Mouse (Mus musculus) liver, embryonic 14.5 days (tissue): ENCODE measurements around the gene Dtl.
A peak's percentile ranks its signal among the peaks of the same experiment; 100 is the strongest.

Experiments
- CTCF ChIP-seq: IDR thresholded peaks from 2 replicates; pipeline ENCODE4 v1.5.1; 2016; ENCODE audit warnings: antibody characterized with exemption, low read depth, control low read depth
- EP300 ChIP-seq: IDR thresholded peaks from 2 replicates; pipeline ENCODE4 v1.6.1; 2016; ENCODE audit warnings: antibody characterized with exemption, low read depth

GRCm38 (mm10) chr1:191562823-191563365 lies 12.4 kb downstream of the Dtl start:
- TF ChIP-seq CTCF (peak; percentile 64), EP300 (no peak)
